Mouse (Mus musculus) adrenal gland, postnatal 25 days (tissue): ENCODE measurements around the gene Fezf2. TPM values are rescaled to one million over a fixed set of nuclear protein-coding genes. Genes with fewer than 3 reads are reported as not detected.

Experiments used
- DNase-seq: peaks from one replicate; pipeline ENCODE4 v3.0.0; 2021; ENCODE audit warnings: mixed read lengths
- total RNA-seq: library from RNA; stranded (reverse); gene quantifications from 2 replicates; pipeline ENCODE4 v1.2.3, GENCODE M21; 2021

Gene Fezf2
- total RNA-seq, 1 experiment from 2014 or later: not detected

DNA sequence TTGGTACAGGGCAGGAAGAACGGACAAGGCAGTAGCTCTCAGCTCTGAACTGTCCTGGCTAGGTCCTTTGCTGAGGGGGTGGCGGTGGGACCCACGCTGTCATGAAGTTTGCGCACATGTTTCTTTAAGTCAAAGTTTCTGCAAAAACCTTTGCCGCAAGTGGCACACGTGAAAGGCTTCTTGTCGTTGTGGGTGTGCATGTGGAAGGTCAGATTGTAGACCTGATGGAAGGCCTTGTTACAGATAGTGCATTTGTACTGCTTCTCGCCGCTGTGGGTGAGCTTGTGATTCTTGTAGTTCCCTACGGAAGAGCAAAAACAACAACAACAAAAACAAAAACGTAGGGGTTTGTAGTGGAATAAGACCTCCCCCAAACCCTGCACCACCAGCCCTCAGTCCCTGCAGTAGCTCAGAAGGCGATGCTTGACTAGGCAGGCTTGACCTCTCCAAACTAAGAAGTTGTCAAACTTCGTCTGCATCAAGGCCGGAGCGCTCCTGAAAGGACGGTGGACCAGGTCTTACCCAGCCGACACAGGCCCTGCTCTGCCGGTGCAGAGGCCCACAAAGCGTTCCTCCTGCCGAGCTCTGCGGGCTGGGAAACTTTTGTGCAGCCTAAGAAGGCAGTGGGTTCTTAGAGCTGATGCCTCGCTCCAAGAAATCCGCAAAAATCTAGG is 5.4 kb downstream of the Fezf2 start:
- DNase-seq: no peak

DNA sequence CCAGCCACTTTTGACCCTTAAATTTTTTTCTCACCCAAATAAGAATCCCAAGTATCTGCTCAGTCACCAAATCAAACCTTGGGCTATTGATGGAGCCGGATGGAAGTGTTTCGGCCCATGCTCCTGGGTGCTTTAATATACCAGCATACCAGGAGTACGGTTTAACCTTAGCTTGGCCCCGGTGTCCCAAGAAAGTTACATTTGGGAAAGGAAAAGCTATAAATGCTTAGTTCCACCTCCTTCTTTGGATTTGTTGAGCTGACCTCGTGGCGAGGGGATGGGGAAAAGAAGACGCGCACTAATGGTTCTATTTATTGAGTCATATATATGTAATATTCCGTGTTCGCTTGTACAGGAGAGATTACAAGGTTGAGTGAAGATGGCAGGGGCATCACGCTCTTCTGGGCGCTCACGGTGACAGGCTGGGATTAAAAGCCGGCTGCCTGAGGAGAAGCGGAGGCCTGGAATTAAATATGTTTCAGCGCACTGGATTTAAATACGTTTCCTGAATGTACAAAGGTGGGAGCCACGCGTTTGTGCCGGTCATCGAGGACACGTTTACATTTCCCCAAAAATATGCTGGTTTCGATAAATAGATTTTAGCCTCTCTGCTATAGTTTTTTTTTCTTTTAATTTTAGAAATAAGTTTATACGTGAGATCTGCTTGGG is 6.1 kb downstream of the Fezf2 start:
- DNase-seq: no peak

DNA sequence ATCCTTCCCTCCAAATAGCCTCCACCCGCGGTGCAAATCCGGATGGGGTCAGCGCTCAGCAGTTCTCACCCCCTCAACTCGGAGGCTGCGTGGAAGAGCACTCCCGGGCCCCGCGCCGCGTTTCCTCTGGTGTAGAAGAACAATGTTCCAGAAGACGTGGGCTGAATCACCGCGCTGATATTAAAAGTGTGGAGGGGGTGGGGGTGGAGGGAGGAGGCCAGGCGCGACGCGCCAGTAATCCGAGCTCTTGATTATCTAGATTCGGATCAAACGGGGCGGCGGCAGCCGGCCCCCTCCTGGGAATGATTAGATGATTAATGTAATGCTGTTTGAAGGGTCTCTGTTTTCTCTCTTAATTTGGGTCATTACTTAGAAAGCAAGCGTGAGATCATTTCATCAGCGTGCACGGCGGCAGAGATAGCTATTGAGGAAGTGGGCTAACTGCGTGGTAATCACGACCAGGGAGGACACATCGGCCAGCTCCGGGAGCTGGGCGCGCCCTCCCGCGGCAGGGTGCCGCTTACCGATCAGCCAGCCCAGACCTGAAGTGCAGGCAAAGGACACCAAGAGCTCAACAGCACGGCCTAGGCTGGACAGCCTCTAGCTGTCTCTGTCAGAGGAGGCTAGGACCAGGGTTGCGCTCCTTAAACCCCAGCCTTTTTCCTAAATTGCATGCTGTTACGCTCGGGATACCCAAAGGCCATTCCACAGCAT is 6.8 kb downstream of the Fezf2 start:
- DNase-seq: no peak

DNA sequence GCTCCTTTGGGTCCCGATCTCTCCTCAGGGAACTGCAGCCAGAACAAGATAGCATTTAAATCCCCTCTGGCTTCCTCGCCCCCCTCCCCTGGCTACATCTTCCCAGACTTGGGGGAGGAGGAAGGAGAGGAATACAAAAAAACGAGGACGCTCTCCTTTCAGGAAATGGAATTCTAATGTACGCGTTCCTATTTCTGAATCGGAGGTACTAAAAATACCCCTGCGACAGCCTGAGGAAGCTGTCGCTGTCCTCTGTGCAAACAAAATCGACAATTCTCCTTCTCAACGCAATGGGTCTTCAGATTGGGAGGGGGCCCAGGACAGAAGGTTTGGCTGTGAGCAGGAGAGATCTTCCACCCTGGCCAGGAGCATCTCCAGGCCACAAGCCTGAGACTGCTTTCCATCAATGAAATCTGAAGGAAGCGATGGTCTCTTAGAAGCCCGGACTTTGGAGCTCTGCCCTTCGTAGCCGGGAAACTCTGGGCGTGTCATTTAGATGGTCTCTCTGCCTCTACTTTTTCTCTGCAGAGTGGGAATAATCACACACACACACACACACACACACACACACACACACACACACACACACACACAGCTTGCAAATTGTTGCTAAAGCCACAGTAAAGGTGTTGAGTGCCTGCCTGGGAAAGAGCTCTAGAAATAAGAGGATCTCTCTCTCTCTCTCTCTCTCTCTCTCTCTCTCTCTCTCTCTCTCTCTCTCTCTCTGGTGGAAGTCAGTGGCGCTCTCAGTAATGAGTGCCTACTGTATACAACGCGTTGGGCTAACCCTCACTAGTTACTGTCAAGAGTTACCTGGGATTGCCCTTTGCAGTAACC is 7.5 kb downstream of the Fezf2 start:
- DNase-seq: no peak

DNA sequence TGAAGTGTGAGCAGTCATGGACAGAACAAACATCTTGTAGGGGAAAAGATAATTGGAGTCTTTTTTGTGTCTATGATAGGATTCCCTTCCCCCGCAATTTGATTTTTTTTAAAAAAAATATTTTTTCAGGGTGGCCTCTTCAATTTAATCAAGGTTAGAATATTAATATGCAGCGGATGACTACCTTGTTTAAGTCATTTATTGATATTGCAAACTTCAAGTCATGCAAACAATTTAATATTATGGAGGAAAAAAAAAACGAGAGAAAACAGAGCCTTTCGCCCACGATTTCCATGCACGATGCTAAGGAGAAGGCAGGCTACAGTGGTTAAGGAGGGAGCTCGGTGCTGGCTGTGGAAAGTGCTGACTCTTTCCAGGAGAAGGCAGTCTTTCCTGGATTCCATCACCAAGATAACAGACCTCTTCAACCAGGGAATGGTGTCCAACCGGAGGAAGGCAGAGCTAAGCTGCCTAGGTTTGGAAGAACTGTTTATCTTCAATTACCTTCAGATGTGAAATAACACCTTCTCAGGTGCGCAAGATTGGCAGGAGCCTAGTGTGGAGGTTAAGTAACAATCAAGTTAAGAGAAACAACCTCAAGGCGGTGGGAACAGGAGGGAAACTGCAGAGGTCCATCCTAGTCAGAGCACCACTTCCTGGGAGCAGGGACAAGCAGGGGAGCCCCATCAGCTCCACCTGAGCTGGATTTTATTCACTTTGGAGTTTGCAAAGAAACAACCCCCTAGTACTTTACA is 9.0 kb downstream of the Fezf2 start:
- DNase-seq: no peak

DNA sequence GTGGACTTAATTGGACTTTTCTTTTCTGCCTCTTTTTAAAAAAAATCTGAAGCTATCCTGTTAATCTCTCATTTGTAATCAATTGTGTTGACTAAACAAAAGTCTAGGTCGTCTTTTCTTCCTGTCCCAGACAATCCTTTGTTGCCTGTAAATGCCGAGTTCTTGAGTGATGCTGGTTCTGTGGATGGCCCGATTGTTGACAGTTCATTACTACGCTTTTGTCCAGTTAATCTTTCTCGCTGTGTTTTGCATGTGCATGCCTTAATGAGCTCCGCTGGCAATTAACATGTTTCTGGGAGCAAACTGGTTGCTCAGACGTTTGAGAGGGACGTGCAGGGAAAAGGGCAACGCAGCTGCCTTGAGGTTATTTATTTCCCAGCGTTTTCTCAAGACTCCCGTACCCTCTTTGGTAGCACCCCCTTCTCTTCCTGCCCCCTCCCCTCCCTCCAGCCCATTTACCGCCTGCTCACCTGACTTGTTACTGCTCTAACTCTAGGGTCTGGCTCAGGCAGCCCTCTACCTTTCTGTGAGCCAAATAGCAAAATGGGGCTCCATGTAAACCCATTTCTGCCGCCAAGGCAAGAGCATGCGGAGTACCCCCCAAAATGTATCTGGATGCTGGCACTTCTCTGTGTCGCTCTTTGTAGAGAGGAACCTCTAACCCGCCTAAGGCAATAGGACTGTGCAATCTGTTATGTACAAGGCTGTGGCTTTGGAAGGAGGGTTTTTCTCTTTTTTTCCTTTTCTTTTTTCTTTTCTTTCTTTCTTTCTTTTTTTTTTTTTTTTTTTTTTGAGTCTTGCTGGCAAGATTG is 9.8 kb downstream of the Fezf2 start:
- no peak for DNase-seq

DNA sequence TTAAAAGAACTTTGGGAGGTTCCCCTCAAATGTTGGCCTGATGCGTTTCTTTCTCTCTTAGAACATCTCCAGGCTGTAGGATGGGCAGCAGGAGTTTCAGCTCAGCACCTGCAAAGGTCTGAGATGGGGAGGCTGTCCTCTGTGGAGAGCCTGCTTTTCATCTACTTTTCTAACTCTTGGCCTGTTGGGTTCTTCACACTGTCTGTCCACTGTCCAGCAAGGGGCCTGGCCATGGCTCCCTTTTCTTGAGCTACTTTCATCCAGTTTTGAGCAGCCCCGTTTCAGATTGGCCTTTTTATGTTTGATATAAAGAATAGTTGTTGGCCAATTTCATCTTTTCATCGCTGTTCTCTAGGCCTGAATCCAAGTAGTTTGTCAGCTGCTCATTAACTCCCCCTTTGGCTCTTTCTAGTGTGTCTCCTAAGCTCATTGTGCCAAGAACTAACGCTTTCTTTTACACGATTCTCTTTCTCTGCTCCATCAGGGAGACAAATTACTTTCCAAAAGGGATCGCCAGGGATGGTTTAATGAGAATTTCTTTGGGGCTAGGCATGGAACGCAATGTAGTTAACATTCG is 10.5 kb downstream of the Fezf2 start:
- DNase-seq: no peak

DNA sequence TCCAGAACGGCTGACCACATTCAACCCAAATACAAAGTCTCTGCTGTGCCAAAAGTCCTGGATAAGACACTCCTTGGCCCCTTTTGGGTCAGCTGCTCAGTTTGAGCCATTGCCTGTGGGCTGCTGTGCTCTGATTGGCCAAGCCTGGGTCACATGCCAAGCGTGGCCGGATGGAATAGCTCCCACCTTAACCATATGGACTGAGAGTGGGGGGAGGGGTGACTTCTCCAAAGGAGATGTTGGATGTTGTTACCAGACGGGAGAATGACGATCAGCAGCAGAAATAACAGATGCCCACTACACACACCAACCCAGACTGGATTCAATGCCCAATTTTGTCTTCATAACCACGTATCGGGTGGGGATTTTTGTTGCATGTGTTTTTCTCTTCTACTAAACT is 13.1 kb downstream of the Fezf2 start:
- no peak for DNase-seq

DNA sequence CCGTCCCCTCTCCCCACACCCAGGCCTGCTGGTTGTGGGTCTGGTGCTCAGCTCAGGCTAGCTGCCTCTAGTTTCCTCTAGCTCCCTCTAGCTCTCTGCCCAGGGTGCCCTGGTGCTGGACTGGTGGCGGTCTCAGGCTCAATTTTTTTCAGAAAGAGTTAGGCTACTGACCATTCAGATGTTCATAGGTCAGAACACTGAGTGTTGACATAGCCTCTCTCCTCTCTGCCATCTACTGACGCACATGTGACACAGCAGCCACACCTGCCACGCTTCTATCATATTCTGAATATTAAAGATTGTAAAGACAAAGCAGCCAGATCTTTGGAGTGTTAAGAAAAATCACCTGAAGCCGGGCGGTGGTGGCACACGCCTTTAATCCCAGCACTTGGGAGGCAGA is 14.4 kb downstream of the Fezf2 start:
- no peak for DNase-seq

DNA sequence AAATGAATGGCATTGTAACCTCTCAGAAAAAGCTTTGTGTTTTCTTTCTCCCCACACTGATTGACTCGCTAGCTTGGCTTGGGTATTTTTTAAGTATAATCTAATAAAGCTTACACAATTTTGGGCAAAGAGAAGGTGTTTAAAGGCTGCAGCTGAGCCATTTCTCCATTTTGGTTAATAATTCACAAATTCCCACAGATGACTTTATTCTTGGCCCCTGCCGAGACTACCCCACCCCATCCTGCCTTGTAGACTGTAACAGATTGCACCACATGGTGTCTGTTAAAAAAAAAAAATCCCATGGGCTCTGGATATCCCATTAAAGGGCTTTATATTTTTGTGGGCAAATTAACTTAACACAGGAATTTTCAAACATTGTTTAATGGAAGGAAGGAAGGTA is 44.9 kb downstream of the Fezf2 start:
- no peak for DNase-seq

DNA sequence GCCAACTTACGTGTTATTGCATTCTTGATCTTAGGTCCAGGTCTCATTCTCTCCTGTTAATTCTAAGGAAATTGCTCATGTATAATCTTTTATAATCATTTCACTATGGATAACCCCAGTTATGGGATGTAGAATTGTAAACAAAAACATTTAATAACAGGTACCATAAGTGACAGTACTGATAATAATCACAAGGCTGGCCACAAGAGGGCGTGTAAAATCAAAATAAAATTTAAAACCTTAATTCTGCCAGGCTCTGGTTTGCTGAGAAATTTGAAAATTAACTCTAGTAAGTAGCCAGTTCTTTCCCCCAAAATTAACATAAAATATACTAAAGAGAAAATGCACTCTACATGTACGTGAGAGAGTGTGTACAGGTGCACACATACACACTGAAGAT is 47.3 kb downstream of the Fezf2 start:
- DNase-seq: no peak

DNA sequence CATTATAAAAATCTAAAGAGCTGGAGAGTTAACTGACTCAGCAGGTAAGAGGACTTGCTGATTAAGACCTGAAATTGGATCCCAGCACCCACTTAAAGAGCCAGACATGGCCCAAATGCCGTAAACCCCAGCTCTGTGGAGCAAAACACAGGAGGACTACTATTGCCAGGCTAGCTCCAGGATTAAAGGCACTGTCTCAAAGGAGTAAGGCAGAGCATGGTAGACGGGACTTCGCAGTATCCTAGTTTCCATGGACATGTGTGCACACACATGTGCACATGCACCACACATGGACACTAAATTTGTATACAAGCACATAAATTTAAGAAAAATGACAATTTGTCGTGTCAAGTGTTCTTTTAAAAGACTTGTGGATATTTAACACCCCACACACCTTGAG is 47.7 kb downstream of the Fezf2 start:
- no peak for DNase-seq

DNA sequence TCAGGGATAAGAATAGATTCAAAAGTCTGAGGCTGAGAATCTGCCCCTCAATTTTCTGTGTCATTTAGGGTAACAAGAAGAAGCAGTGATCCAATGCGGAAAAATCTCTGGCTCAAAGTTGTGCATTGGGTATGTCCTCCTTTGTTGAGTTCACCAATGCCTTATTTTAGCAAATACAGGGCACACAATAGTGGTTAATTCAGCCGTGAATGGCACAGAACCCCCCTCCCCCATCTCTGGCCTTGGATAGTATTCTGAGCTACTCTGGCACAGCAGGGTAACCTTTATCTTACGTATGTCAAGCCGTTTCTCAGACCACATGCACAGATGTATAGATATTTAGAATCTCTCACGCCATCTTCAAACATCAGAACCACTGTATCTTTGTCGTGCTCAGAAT is 48.3 kb downstream of the Fezf2 start:
- DNase-seq: no peak

DNA sequence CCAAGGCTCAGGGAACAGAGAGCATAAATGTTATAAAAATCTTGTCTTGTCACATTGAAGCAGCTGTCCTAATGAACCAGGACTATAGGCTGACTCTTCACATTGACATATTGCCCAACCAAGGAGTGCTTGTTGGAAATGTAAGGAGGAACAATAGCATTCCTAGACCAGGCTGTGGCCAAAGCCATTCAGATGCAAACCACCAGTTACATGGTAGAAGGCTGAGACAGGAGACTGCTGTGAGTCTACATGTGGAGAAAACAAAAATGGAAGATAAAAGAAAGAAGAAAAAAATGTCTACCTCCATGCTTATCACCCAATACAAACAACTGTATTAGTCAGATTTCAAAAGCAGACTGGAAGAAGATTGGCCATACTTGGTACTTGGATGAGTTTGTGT is 48.8 kb downstream of the Fezf2 start:
- DNase-seq: no peak

DNA sequence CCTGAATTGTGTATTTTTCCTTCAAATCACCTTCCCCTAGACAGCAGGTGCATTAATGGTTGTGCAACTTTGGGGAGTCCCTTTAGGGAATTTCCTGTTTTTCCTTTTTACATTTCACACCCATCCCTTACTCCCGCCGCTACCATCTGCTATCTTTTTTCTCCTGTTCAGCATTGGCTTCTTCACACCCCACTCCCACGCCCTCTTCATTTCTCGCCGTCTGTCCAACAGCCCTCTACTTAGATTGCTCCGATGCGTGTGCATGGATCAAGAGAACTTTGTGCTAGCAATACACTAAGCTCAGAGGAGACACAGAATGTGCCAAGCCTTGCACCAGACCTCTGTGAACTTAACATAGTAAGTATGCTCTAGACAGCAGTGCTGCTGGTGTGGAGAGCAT is 51.6 kb downstream of the Fezf2 start:
- no peak for DNase-seq

Other genes starting within 250 kb of the Fezf2 start
- gene Gm49355, start 64.2 kb downstream of the Fezf2 start, total RNA-seq: 0.29 TPM in 1 of 2 replicates, not detected in the other
- gene 3830406C13Rik, start 64.0 kb downstream of the Fezf2 start, total RNA-seq: 38.8 and 51.3 TPM in 2 replicates